Mouse (Mus musculus) olfactory bulb, adult 2 months (tissue): ENCODE measurements around the gene 4930544D05Rik.

Source experiments
- CTCF ChIP-seq: fragments of 200-500 bp; IDR thresholded peaks from 2 replicates; pipeline ENCODE4 v1.5.1; 2012; ENCODE audit warnings: low read depth, mild to moderate bottlenecking, low read length, moderate library complexity; ENCODE audit not compliant: insufficient read depth
- POLR2A ChIP-seq: fragments of 200-500 bp; IDR thresholded peaks from 2 replicates; pipeline ENCODE4 v1.6.1; 2012; ENCODE audit warnings: mild to moderate bottlenecking, low read depth, low read length, moderate library complexity; ENCODE audit not compliant: insufficient read depth

GRCm38 (mm10) chr11:70639976-70640375 is 24.3 kb downstream of the 4930544D05Rik start:
- TF ChIP-seq POLR2A, result no peak
- TF ChIP-seq CTCF, result no peak
